Mouse (Mus musculus) brain, embryonic 14.5 days (tissue): ENCODE data around the gene Hsf5. TPM values are rescaled to one million over a fixed set of nuclear protein-coding genes. Genes with fewer than 3 reads are reported as not detected.

Experiments used
- DNase-seq: peaks from one replicate; pipeline ENCODE4 v3.0.0-alpha.2; 2011; ENCODE audit warnings: low read depth
- CTCF ChIP-seq: fragments of 200-500 bp; IDR thresholded peaks from 2 replicates; pipeline ENCODE4 v1.5.1; 2012; ENCODE audit warnings: inconsistent platforms, mild to moderate bottlenecking, moderate library complexity, borderline replicate concordance; ENCODE audit not compliant: insufficient read depth, insufficient read length; ENCODE audit errors: extremely low read depth
- POLR2A ChIP-seq: fragments of 200-500 bp; IDR thresholded peaks from 2 replicates; pipeline ENCODE4 v1.6.1; 2012; ENCODE audit warnings: mild to moderate bottlenecking, inconsistent platforms, borderline replicate concordance; ENCODE audit not compliant: poor library complexity, insufficient read depth, insufficient read length, severe bottlenecking; ENCODE audit errors: extremely low read depth
- polyA plus RNA-seq: library from polyadenylated mRNA; depleted of rRNA; stranded (reverse); fragments of >200 nt; gene quantifications from 2 replicates; pipeline ENCODE4 v1.2.3, GENCODE M21; 2012

The Hsf5 gene
- polyA plus RNA-seq, 1 experiment: 0.23 TPM

DNA sequence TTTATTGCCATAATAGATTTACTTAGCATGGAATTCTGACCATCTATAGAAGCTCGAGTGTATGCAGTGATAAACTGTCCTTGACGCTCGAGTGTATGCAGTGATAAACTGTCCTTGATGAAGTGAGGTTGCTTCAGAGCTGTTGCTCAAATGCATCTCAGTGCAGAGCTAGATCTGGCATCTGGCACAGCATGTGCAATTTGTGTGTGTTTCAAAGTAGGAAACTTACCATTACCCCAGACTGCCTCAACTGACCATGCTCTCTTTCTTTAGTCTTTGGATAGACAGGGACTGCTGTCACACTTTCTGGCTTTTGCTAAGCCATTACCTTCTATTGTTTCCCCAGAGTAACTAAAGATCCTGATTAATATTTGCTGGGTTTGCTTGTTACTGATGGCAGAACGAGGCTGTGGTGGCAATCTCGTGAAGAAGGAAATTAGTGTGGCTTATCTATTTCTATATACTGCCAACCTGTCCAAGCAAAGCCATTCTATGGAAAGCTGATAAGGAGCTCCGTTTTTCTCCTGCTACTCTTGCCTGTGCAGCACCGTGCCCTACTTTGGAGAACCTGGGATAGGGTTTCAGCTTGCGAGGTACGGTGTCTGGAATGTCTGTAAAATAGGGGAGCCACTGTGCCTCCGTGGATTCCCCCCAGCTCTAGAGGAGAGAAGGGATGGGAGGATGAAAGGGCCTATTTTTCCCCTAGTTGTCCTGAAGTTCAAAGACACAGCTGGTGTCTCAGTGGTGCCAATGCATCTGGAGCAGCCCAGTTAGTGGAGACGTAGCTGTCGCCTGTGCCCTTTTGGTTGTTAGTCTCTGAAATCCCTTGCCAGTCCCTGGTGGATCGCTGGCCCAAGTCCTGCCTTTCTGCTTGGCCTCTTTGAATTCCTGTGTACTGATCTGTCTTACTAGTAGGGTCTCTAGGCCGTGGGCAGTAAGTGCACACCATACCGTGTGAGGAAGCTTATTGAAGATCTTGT, 70.6 kb downstream of the Hsf5 start:
- TF ChIP-seq CTCF (no peak), POLR2A (no peak)

DNA sequence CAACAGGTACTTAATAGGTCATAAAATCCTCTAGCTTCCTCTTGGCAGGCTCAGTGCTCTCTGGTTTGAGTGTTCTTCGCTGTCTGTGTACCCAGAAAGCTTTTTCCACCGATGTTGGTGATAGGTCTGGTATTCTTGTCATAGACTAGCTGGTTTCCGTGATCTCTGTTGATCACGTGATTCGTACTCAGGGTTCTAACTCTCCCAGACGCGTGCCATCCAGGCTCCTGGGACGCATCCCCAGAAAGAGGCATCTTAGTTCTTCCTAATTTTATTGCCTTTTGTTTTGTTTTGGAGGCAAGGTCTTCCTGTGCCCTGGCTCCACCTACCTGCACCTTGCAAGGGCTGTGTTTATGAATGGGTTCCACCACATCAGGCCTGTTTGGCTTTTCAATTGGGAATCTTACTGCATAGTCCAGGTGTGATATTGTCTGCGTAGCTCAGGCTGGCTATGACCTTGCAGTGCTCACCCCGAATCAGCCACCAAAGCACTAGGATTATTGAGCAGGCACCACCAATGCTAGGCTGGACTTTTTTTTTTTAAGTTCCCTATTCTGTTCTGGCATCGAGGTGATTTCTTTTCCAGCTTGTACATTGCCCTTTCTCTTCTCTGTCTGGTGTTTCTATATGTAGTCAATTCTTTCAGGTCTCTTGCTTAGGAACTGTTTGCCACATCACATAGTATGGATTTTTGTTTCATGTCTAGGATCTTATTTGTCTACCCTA, 71.7 kb downstream of the Hsf5 start:
- TF ChIP-seq CTCF (no peak), POLR2A (no peak)
- no peak for DNase-seq

More for the DNA sequence above, 70.6 kb downstream of the Hsf5 start:
- no peak for DNase-seq

DNA sequence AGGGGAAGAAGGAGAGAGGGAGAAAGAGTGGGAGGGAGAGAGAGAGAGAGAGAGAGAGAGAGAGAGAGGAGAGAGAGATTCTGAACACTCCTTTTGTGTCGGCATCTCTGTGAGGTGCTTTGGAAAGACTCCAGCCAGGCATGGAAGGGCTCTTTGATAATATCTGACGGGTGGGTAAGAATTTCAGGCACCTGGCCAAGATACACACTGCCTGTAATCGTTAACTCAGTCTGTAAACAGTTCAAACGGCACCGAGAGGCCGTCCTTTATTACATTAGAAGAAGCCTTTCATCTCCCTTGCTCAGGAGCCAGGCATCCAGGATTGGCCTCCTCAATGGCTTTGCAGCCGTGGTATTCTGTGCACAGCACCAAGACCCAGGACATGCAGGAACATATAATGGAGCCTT, 72.4 kb downstream of the Hsf5 start:
- no peak for TF ChIP-seq CTCF
- no peak for TF ChIP-seq POLR2A
- peak; percentile 88 for DNase-seq

DNA sequence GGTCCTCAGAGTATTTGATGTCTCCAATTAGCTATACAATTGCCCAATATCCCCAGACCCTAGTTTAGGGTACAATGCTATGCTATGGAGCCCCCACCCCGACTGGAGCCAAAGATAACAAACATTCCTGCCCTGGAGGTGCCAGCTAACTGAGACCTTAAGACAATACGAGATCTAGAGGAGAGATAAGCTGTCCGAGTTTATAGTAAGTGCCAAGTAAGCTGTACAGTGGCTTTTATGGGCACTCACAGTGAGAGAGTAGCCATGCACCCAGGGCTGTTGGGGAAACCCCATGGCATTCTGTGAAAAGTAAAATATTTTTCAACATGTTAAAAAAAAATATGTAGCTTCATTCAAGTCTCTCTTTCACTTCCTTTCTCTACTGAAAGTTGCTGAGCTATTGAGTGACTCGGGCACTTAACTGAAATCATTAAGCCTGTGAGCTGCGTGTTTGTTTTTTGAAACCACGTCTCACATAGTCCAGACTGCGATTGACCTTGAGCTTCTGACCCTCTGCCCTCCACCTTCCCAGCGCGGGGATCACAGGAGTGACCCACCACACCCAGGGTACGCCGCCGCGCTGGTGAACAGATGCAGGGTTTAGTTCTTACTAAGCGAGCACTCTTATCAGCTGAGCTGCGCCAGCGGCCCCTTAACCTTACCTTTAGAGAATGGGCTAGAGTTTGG, 73.2 kb downstream of the Hsf5 start:
- DNase-seq: no peak
- TF ChIP-seq CTCF (no peak), POLR2A (no peak)

DNA sequence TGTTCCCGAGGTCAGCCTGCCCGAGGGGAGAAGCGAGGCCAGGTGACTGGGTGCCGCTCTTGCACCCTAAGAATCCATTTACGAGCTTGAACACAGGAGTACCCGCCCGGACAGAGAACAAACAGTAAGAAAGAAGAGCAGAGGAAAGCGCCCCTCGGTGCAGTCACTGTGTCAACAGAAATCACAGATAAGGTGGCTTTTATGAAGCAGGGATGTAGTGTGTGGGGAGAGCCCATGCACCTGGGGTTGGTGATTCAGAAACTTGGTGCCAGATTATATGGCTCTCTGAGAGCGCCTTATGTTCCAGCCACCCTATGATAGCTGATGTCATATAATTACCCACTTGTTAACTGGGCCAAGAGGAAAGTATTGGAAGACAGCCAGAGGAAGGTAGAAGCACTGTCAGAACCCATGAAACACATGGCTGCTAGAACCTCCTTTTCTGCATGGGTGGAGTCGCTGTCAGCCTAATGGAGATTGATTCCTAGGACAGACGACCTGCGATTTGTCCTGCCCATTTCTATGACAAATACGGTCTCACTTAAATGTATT, 80.2 kb downstream of the Hsf5 start:
- TF ChIP-seq POLR2A (no peak), CTCF (no peak)
- DNase-seq: no peak

DNA sequence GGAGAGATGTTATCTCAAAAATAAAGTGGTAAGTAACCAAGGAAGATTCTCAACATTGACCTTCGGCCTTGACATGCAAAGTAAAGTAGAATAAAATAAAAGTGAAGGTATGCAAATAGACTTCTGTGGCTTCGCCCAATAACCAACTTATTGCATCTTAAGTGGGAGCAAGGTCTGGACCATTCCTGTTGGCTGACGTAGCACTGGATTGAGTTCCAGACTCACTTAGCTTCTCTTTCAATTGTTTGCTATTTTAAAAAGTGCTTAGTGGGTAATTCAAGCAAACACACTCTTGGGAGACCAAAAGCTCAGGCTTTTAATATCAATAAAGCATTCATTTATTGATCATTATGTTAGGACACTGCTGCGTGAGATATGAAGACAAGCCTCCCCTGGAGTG, 81.2 kb downstream of the Hsf5 start:
- no peak for TF ChIP-seq POLR2A
- no peak for TF ChIP-seq CTCF
- no peak for DNase-seq

DNA sequence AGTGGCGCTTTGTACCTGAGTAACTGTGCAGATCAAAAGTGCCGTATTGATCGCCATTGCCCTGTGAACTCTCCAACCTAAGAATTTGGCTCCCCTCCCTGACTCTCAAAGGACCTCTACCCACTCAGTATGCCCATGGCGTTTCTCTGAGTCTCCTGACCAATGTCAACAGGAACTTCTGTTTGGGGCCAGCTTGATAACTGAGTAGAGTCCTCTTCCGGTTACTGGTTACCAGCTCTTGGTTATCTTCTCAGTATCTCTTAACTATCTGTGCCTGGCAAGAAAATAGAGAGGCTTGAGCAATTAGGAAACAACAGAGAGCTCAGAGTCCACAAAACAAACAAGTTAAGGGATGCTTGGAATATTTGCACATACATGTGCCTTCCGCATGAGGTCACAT, 84.1 kb downstream of the Hsf5 start:
- TF ChIP-seq CTCF (no peak), POLR2A (no peak)
- DNase-seq: no peak

DNA sequence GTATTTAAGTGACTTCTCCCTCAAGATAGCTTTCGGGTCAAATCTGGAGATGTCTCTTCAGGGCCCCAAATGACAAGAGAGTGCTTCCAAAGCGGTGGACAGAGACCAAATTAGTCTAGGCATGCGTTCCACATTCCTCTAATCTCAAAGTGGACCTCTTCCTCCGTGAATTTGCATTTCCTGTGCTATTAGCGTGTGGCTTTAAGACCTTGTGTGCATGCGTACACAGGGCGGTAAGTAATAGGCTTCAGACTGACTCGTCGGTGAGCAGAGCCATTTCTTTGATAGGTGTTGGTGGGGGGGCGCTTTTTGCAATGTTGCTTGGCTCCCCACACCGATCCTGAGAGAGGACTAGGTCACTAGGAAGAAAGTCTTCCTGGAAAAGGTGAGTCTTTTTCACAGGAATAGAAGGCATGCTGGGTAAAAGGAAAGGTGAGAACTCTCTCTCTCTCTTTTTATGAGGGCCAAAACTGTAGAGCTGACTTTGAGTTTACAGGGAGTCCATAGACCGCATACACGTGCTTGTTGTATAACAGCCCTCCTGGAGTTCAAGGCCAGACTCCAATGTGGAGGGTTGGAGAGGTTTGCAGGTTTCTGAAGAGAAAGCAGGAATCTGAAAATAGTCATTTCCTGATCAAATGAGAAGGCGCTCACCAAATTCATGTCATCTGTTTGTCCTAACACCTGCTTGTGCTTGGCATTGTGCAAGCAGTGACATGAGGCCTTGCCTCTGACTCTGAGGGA, 85.1 kb downstream of the Hsf5 start:
- TF ChIP-seq POLR2A: no peak
- no peak for DNase-seq

DNA sequence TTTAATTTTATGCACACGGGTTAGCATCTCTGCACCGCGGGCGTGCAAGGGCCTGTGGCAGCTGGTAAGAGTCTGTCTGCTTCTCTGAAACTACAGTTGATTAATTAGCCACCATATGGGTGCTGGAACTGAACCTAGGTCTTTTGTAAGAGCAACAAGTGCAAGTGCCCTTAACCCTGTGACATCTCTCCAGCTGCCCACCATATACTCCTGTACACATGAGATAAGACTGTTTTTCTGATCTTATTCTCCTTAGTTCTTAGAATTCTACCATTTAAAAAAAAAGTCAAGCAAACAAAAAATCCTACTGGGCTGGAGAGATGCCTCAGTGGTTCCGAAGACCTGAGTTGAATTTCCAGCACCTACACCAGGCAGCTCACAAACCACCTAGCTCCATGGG, 86.7 kb downstream of the Hsf5 start:
- TF ChIP-seq CTCF (no peak), POLR2A (no peak)
- DNase-seq: no peak

DNA sequence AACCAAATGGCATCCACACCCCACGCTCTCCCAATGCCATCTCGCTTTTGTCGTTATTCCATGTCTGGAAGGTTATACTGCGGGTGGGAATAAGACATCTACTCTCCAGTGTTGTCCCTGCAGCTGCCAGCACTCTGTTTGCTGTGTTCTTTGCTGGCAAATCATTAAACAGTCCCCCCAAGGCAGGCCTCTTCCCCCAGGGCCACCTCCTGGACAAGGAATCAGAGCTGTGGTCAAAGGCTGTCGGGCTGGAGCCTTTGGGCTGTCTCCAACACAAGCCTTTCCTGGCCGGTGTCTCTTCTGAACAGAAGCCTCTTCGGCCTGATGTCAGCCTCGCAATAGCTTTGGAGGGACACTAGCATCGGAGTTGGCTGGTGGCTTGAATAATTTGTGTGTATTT, 87.3 kb downstream of the Hsf5 start:
- TF ChIP-seq POLR2A (no peak), CTCF (no peak)

More for the DNA sequence above, 87.3 kb downstream of the Hsf5 start:
- no peak for DNase-seq
